Mouse (Mus musculus) hindbrain, embryonic 11.5 days (tissue): ENCODE measurements around the gene Sema4b. TPM values are rescaled to one million over a fixed set of nuclear protein-coding genes. Genes with fewer than 3 reads are reported as not detected.

Experiments used
- ATAC-seq: fragments of 200-750 bp; cut with Nextera tagmentation; 2 replicates; pipeline ENCODE4 v1.8.0; 2017; ENCODE audit warnings: mild to moderate bottlenecking, moderate TSS enrichment, moderate library complexity; ENCODE audit not compliant: low FRiP score
- DNase-seq: peaks from one replicate; pipeline ENCODE4 v3.0.0-alpha.2; 2015; ENCODE audit warnings: low spot score
- H3K27ac ChIP-seq: fragments of 300-500 bp; sonication (generic); 2 replicates; pipeline ENCODE4 v1.5.1; 2014; ENCODE audit warnings: mild to moderate bottlenecking, low read depth, low read length
- H3K27me3 ChIP-seq: fragments of 300-500 bp; sonication (generic); 2 replicates; pipeline ENCODE4 v1.6.1; 2014; ENCODE audit warnings: mild to moderate bottlenecking, low read length, moderate library complexity, mixed read lengths; ENCODE audit not compliant: control insufficient read depth, insufficient read depth
- H3K36me3 ChIP-seq: fragments of 300-500 bp; sonication (generic); 2 replicates; pipeline ENCODE4 v1.6.1; 2014; ENCODE audit warnings: mild to moderate bottlenecking, low read length, moderate library complexity, mixed read lengths; ENCODE audit not compliant: control insufficient read depth, insufficient read depth
- H3K4me1 ChIP-seq: fragments of 300-500 bp; sonication (generic); replicated peaks from 2 replicates; pipeline ENCODE4 v1.6.1; 2014; ENCODE audit warnings: low read length, mixed read lengths; ENCODE audit not compliant: control insufficient read depth, insufficient read depth
- H3K4me2 ChIP-seq: fragments of 300-500 bp; sonication (generic); replicated peaks from 2 replicates; pipeline ENCODE4 v1.6.1; 2014; ENCODE audit warnings: mild to moderate bottlenecking, low read depth, low read length
- H3K4me3 ChIP-seq: fragments of 300-500 bp; sonication (generic); 2 replicates; pipeline ENCODE4 v1.5.1; 2014; ENCODE audit warnings: low read depth, low read length
- H3K9ac ChIP-seq: fragments of 300-500 bp; sonication (generic); 2 replicates; pipeline ENCODE4 v1.6.1; 2014; ENCODE audit warnings: low read depth, low read length
- H3K9me3 ChIP-seq: fragments of 300-500 bp; sonication (generic); 2 replicates; pipeline ENCODE4 v1.6.1; 2016; ENCODE audit warnings: low read length; ENCODE audit not compliant: control insufficient read depth
- WGBS: fragments of 180-500 bp; shearing (Covaris S2); extraction: QIAGEN DNeasy Blood & Tissue Kit; methylation state at CpG from one replicate; pipeline ENCODE4 v1.1.7; 2014; 5-methylcytosine and 5-hydroxymethylcytosine counted together
- polyA plus RNA-seq: library from polyadenylated mRNA; unstranded; fragments of >200 nt; fragmentation: Nextera tagmentation; extraction: Ambion mirVana; gene quantifications from 2 replicates; pipeline ENCODE4 v1.2.1, GENCODE M21; 2014

Gene Sema4b
- polyA plus RNA-seq, 1 experiment from 2014 or later: 15.6 TPM

DNA sequence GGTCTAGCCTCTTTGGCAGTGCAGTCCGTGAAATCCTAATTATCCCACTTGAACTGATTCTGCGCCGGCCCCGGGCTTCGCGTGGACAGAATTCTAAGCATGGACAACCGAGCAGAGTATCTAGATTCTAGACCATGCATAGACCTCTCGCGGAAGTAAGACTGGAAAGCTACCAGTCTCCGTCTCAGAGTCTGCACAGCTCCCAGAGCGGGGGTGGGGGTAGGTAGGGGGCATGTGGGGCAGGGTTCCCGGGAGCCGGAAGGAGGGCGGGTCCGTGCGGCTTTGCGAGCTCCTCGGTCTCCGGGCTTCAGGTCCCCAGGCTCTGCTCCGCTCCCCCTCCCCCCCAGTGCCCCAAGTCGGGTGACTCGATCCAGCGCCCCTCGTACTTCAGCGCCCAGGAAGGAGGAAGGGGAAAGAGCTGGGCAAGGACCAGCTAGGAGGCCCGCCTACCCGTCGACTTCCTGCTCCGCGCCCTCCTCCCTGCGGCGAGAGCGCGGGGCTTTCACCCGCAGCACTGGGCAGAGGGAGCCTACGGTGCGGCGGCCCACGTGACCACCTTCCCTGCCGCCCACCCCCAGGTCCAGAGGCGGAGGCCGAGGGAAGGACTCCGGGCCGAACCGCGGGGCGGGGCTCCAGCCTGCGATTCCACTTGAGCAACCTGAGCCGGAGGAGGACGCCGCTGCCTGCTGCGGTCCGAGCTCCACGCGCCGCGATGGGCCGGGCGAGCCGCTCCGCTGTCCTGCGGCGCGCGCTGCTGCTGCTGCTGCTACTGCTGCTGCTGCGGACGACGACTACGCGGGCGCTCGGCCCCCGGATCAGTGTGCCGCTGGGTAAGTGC lies 11.5 kb downstream of the Sema4b start:
- peak; percentile 89 for DNase-seq
- no peaks in the 10 kb centered on the region for H3K9me3 ChIP-seq
- peak overlapping the region; percentile 91 for H3K27ac ChIP-seq
- H3K27me3 ChIP-seq: no peaks in the 10 kb centered on the region
- H3K4me3 ChIP-seq: peak overlapping the region; percentile 54
- peaks cover 9% of the 10 kb centered on the region for H3K4me1 ChIP-seq
- WGBS: under 1% methylated on average over 55 of the region's 74 CpGs
- peak; percentile 94 for ATAC-seq
- H3K36me3 ChIP-seq: no peaks in the 10 kb centered on the region
- H3K4me2 ChIP-seq: peak overlapping the region; percentile 61
- peak overlapping the region; percentile 75 for H3K9ac ChIP-seq

GRCm38 (mm10) chr7:80198863-80199262 lies 12.2 kb downstream of the Sema4b start:
- peak overlapping the region; percentile 91 for H3K27ac ChIP-seq
- WGBS: 3% methylated on average over 11 of the region's 11 CpGs
- no peak for DNase-seq
- H3K9ac ChIP-seq: peak overlapping the region; percentile 75
- H3K4me2 ChIP-seq: peak overlapping the region; percentile 61
- peak overlapping the region; percentile 54 for H3K4me3 ChIP-seq
- H3K36me3 ChIP-seq: no peaks in the 10 kb centered on the region
- peak; percentile 28; the same call in 1 of the 2 replicates for ATAC-seq
- peaks cover 9% of the 10 kb centered on the region for H3K4me1 ChIP-seq
- H3K9me3 ChIP-seq: no peaks in the 10 kb centered on the region
- no peaks in the 10 kb centered on the region for H3K27me3 ChIP-seq

DNA sequence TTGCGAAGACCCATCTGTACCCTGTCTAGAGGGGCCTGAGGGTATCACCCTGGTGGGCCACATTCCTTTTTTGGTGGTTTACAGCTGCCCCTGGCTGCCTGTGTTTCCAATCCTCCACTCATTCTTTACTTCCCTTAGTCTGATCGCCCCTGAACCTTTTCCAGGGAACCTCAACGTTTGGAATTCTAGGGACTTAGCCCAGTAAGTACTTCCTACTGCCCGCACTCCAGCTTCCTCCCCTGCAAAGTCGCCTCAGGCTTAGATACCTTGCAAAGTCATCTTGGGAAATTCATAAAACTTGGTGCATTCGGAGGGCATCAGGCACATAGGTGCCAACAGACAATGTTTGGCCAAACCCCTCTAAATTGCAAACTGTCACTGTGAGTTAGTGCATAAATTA lies 12.6 kb downstream of the Sema4b start:
- WGBS: 41% methylated on average over 6 of the region's 6 CpGs
- no peaks in the 10 kb centered on the region for H3K9me3 ChIP-seq
- H3K27ac ChIP-seq: peak overlapping the region; percentile 91
- H3K4me1 ChIP-seq: peaks cover 9% of the 10 kb centered on the region
- peak overlapping the region; percentile 61 for H3K4me2 ChIP-seq
- peak overlapping the region; percentile 75 for H3K9ac ChIP-seq
- peak overlapping the region; percentile 54 for H3K4me3 ChIP-seq
- no peaks in the 10 kb centered on the region for H3K27me3 ChIP-seq
- no peak for DNase-seq
- no peaks in the 10 kb centered on the region for H3K36me3 ChIP-seq
- ATAC-seq: no peak

GRCm38 (mm10) chr7:80199851-80200587 lies 13.4 kb downstream of the Sema4b start:
- ATAC-seq (no peak), DNase-seq (no peak)
- 68% methylated on average over 11 of the region's 11 CpGs for WGBS
- H3K4me1 ChIP-seq: peaks cover 6% of the 10 kb centered on the region
- no peak overlapping the region for H3K9ac ChIP-seq
- H3K9me3 ChIP-seq: no peaks in the 10 kb centered on the region
- H3K27me3 ChIP-seq: no peaks in the 10 kb centered on the region
- H3K36me3 ChIP-seq: no peaks in the 10 kb centered on the region
- no peak overlapping the region for H3K27ac ChIP-seq
- no peak overlapping the region for H3K4me3 ChIP-seq
- H3K4me2 ChIP-seq: peak overlapping the region; percentile 61

GRCm38 (mm10) chr7:80200588-80200945 lies 13.9 kb downstream of the Sema4b start:
- no peaks in the 10 kb centered on the region for H3K36me3 ChIP-seq
- H3K9me3 ChIP-seq: no peaks in the 10 kb centered on the region
- DNase-seq: no peak
- no peak overlapping the region for H3K4me2 ChIP-seq
- no peaks in the 10 kb centered on the region for H3K27me3 ChIP-seq
- no peak overlapping the region for H3K4me3 ChIP-seq
- 84% methylated on average over 6 of the region's 6 CpGs for WGBS
- H3K27ac ChIP-seq: no peak overlapping the region
- no peak overlapping the region for H3K9ac ChIP-seq
- H3K4me1 ChIP-seq: peaks cover 6% of the 10 kb centered on the region
- no peak for ATAC-seq

DNA sequence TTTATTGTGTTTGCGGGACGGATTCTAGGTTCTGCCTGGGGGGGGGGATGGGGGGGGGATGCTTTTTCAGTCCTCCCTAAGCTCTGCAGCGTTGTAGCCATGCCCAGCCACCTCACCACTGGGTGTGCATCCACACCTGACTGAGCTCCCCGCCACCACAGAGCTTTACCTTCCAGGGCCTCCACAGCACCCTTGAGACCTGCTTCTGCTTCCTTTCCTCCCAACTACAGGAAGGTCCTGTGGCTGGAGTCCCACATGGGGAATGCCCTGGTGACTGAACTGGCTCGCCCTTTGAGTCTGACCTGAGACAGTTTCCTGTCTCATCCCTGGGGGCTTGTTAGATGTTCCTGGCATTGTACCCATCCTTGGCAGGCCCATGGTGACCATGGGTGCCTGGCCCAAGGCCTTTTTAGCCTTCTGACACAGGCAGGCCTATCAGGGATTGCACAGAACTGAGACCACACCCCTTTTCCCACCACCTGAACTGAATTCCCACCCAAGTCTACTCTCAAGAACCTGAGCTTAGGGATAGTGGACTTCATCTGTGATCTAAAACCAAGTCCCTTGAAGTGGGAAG lies 14.4 kb downstream of the Sema4b start:
- no peaks in the 10 kb centered on the region for H3K36me3 ChIP-seq
- no peak for DNase-seq
- H3K4me3 ChIP-seq: no peak overlapping the region
- H3K9me3 ChIP-seq: no peaks in the 10 kb centered on the region
- no peak overlapping the region for H3K4me2 ChIP-seq
- no peak for ATAC-seq
- H3K27me3 ChIP-seq: no peaks in the 10 kb centered on the region
- WGBS: 90% methylated on average over 5 of the region's 5 CpGs
- H3K9ac ChIP-seq: no peak overlapping the region
- peaks cover 6% of the 10 kb centered on the region for H3K4me1 ChIP-seq
- no peak overlapping the region for H3K27ac ChIP-seq

DNA sequence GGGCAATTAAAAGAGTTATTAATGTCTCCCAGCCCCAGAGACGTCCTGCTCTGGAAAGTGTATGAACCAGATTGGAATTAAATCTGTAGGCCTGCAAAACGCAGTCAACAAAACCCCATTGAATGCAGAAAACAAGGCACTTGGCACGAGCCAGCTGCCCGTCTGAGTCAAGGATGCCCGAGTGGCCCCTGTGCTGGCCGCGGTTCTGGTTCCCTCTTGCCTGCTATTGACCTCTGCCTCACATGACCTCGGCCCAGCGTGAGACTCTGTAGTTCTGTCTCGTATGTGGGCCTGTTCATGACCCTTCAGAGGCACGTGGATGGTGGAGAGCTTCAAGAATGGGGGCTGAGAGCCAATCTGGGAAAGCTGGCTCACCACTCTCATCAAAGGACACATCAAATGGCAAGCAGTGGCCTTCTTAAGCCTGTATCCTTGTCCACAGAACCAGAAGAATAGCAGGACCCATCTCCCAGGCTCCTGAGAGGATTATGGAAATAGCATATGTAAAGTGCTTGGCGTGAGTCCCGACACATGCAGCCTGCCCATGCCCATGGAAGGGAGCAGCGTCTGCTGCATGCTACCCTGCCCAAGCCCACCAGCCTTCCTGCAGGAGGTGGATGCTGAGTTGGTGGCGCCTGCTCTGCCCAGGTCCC lies 15.4 kb downstream of the Sema4b start:
- WGBS: 88% methylated on average over 15 of the region's 15 CpGs
- H3K36me3 ChIP-seq: no peaks in the 10 kb centered on the region
- no peak for DNase-seq
- no peak overlapping the region for H3K4me3 ChIP-seq
- H3K9ac ChIP-seq: no peak overlapping the region
- H3K9me3 ChIP-seq: no peaks in the 10 kb centered on the region
- peaks cover 6% of the 10 kb centered on the region for H3K4me1 ChIP-seq
- H3K4me2 ChIP-seq: no peak overlapping the region
- no peak for ATAC-seq
- H3K27me3 ChIP-seq: no peaks in the 10 kb centered on the region
- H3K27ac ChIP-seq: no peak overlapping the region

GRCm38 (mm10) chr7:80202961-80203360 lies 16.3 kb downstream of the Sema4b start:
- ATAC-seq (no peak), DNase-seq (no peak)
- Histone ChIP-seq H3K4me1 (peaks cover 2% of the 10 kb centered on the region), H3K4me2 (no peak overlapping the region), H3K9ac (peak overlapping the region; percentile 11; the same call in 1 of the 2 replicates), H3K4me3 (no peak overlapping the region), H3K27ac (peak overlapping the region; percentile 86), H3K27me3 (no peaks in the 10 kb centered on the region), H3K36me3 (no peaks in the 10 kb centered on the region), H3K9me3 (no peaks in the 10 kb centered on the region)
- 85% methylated on average over 5 of the region's 5 CpGs for WGBS
